Mouse (Mus musculus) liver, postnatal 0 days (tissue): ENCODE results near the gene Slc7a11. TPM values are rescaled to one million over a fixed set of nuclear protein-coding genes. Genes with fewer than 3 reads are reported as not detected.

Source experiments
- ATAC-seq: fragments of 200-750 bp; cut with Nextera tagmentation; 2 replicates; pipeline ENCODE4 v1.8.0; 2017; ENCODE audit warnings: mild to moderate bottlenecking, moderate library complexity
- DNase-seq: peaks from one replicate; pipeline ENCODE4 v3.0.0-alpha.2; 2016
- H3K27ac ChIP-seq: fragments of 300-500 bp; sonication (generic); 2 replicates; pipeline ENCODE4 v1.5.1; 2014; ENCODE audit warnings: antibody characterized with exemption, moderate library complexity, mild to moderate bottlenecking, low read depth
- H3K27me3 ChIP-seq: fragments of 300-500 bp; sonication (generic); 2 replicates; pipeline ENCODE4 v1.6.1; 2014; ENCODE audit warnings: low read length, control low read depth, mixed read lengths; ENCODE audit not compliant: insufficient read depth
- H3K36me3 ChIP-seq: fragments of 300-500 bp; sonication (generic); replicated peaks from 2 replicates; pipeline ENCODE4 v1.6.1; 2014; ENCODE audit warnings: mild to moderate bottlenecking, control low read depth, low read length, moderate library complexity, mixed read lengths; ENCODE audit not compliant: insufficient read depth
- H3K4me1 ChIP-seq: fragments of 300-500 bp; sonication (generic); 2 replicates; pipeline ENCODE4 v1.6.1; 2014; ENCODE audit warnings: antibody characterized with exemption, mild to moderate bottlenecking, control low read depth; ENCODE audit not compliant: insufficient read depth
- H3K4me2 ChIP-seq: fragments of 300-500 bp; sonication (generic); 2 replicates; pipeline ENCODE4 v1.6.1; 2014; ENCODE audit warnings: low read depth, mild to moderate bottlenecking, low read length, moderate library complexity, mixed read lengths
- H3K4me3 ChIP-seq: fragments of 300-500 bp; sonication (generic); 2 replicates; pipeline ENCODE4 v1.5.1; 2014; ENCODE audit warnings: low read depth, low read length
- H3K9ac ChIP-seq: fragments of 300-500 bp; sonication (generic); replicated peaks from 2 replicates; pipeline ENCODE4 v1.6.1; 2014; ENCODE audit warnings: mild to moderate bottlenecking, moderate library complexity
- H3K9me3 ChIP-seq: fragments of 300-500 bp; sonication (generic); 2 replicates; pipeline ENCODE4 v1.6.1; 2016; ENCODE audit warnings: mild to moderate bottlenecking, control low read depth, low read length, mixed read lengths
- CTCF ChIP-seq: sonication (generic); IDR thresholded peaks from 2 replicates; pipeline ENCODE4 v1.5.1; 2016; ENCODE audit warnings: antibody characterized with exemption, low read depth
- EP300 ChIP-seq: IDR thresholded peaks from 2 replicates; pipeline ENCODE4 v1.6.1; 2016; ENCODE audit warnings: antibody characterized with exemption, low read depth, mild to moderate bottlenecking
- WGBS: fragments of 180-500 bp; shearing (Covaris S2); extraction: QIAGEN DNeasy Blood & Tissue Kit; methylation state at CpG from one replicate; pipeline ENCODE4 v1.1.7; 2014; ENCODE audit not compliant: insufficient replicate concordance; 5-methylcytosine and 5-hydroxymethylcytosine counted together
- polyA plus RNA-seq: library from polyadenylated mRNA; unstranded; fragments of >200 nt; fragmentation: Nextera tagmentation; extraction: Ambion mirVana; gene quantifications from 2 replicates; pipeline ENCODE4 v1.2.1, GENCODE M21; 2015

The Slc7a11 gene
- polyA plus RNA-seq, 1 experiment from 2014 or later = 0.14 TPM

DNA sequence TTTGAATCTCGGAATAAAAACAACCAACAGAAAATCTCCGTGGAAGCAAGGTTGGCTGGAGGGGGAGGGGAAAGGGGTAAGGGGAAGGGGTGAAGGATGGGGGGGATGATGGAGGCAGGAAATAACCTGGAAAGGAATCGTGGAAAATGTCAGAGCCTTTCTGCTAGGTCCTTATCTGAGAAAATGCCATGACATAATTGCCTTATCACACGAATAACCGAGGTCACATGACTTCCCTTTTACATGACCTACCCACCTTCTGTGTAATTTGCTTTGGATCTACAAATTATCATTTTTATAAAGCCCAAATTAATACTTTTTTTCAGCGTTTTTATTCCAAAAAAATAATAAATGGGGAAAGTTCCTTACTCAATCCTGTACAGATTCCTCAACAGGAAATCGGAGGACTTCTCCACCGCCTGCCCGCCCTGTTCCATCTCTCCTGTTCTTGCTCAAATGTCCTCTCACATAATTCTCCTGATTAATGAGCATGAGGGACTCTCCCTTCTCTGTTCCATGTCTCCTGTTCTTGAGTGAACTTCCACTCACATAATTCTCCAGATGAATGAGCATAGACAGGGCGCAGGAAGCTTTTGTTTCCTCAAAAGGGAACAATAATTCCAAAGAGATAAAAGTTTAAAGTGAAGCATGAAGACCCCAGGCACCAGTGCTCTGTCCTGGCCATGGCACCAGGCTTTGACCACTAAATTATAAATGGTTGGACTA, 1.8 kb upstream of the Slc7a11 start:
- Histone ChIP-seq H3K9me3 (no peaks in the 10 kb centered on the region), H3K9ac (no peak overlapping the region), H3K4me1 (0 out of 2 replicates have a peak, but pooled peaks cover 2% of the 10 kb centered on the region), H3K4me3 (no peak overlapping the region), H3K27me3 (0 out of 2 replicates have a peak, but pooled peaks cover 3% of the 10 kb centered on the region), H3K27ac (no peak overlapping the region), H3K36me3 (no peaks in the 10 kb centered on the region), H3K4me2 (no peak overlapping the region)
- WGBS = 55% methylated on average over 10 of the region's 10 CpGs
- no peak for TF ChIP-seq CTCF
- no peak for DNase-seq
- no peak for ATAC-seq

DNA sequence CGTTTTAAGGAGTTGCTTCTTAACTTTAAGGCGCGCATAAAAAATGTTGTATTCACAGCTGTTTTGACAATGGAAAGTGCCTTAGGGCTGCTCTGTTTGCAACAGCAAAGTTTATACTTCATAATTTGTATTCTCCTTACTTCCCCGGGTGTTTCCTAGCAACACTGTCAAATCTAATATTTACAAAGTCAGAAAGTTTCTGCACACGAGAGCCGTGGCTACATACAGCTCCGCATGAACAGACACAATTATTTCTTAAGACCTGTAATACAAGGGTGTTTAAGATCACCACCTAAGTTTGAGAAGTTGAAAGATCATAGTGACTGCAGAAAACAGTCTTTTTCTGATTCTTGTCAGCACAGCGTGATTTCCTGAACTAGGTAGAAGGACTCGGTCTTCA, 528 bp upstream of the Slc7a11 start:
- H3K4me1 ChIP-seq = 0 out of 2 replicates have a peak, but pooled peaks cover 2% of the 10 kb centered on the region
- no peak for DNase-seq
- WGBS = 20% methylated on average over 9 of the region's 9 CpGs
- peak overlapping the region; percentile 43 for H3K4me3 ChIP-seq
- no peak overlapping the region for H3K9ac ChIP-seq
- H3K9me3 ChIP-seq = no peaks in the 10 kb centered on the region
- TF ChIP-seq CTCF (no peak), EP300 (no peak)
- no peak for ATAC-seq
- 0 out of 2 replicates have a peak, but pooled peaks cover 3% of the 10 kb centered on the region for H3K27me3 ChIP-seq
- peak overlapping the region; percentile 62 for H3K4me2 ChIP-seq
- H3K27ac ChIP-seq = no peak overlapping the region
- no peaks in the 10 kb centered on the region for H3K36me3 ChIP-seq

DNA sequence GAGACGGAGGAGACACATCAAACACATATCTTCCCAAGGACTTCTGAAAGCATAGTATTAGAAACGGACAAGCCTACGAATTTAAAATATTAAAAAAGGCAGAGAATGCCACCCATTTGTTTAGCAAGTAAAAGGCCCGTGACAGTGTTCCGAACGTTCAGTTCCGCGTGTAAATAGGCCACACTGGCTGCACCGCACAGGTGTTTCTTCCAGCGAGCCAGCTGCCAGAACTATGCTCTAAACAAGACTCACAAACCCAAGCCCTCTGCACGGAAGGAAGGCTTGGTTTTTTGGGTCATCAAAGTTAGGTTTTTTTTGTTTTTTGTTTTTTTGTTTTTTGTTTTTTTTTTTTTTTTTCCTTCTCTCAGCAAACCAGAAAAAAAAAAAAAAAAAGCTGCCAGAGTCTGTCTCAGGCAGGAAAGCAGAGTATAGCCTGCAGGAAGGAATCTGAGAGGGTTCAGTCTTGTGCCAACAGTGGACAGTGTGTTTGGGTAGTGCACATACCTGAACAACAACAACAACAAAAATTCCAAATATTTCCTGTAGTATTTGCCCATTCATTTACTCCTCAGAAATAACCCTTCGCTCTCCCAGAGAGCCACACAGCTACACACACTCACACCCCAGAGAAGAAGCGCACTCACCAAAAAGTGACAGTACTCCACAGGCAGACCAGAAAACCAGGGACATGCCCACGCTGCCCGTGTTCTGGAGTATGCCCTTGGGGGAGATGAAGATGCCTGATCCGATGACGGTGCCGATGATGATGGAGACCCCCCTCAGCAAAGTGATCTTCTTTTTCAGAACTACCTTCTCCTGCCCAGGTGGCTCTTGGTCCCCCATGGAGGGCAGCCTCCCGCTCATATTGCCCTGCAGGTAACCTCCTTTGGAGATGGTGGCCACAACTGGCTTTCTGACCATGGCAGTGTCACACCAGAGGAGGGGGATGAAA, 797 bp downstream of the Slc7a11 start:
- no peaks in the 10 kb centered on the region for H3K36me3 ChIP-seq
- H3K9ac ChIP-seq = no peak overlapping the region
- 72% methylated on average over 19 of the region's 19 CpGs for WGBS
- H3K27ac ChIP-seq = 0 out of 2 replicates have a peak overlapping the region, but pooled peaks have one; percentile 9
- no peaks in the 10 kb centered on the region for H3K9me3 ChIP-seq
- 0 out of 2 replicates have a peak, but pooled peaks cover 3% of the 10 kb centered on the region for H3K27me3 ChIP-seq
- H3K4me1 ChIP-seq = 0 out of 2 replicates have a peak, but pooled peaks cover 2% of the 10 kb centered on the region
- H3K4me3 ChIP-seq = 0 out of 2 replicates have a peak overlapping the region, but pooled peaks have one; percentile 43
- TF ChIP-seq CTCF = no peak
- no peak for TF ChIP-seq EP300
- no peak for DNase-seq
- peak overlapping the region; percentile 62 for H3K4me2 ChIP-seq
- ATAC-seq = no peak

DNA sequence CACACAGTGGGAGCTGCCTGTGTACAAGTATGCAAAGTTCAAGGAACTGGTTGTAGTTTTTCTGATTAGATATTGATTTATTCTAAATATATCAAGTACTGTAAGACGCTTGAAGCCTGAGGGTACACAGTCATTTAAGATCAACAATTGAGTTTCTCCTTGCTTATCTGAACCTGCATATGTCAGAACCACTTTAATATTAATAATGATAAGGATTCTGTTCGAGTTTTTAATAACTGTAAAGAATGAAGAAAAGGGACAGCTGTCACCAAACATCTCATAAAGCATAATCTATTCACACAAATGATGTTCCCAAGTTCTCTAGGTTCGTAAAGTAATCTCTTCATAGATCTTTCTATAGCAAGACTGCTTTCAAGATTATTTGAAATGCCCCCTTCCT, 2.1 kb downstream of the Slc7a11 start:
- no peak for ATAC-seq
- Histone ChIP-seq H3K27ac (no peak overlapping the region), H3K4me3 (no peak overlapping the region), H3K36me3 (no peaks in the 10 kb centered on the region), H3K4me2 (no peak overlapping the region), H3K9ac (no peak overlapping the region), H3K27me3 (0 out of 2 replicates have a peak, but pooled peaks cover 2% of the 10 kb centered on the region), H3K9me3 (no peaks in the 10 kb centered on the region), H3K4me1 (0 out of 2 replicates have a peak, but pooled peaks cover 2% of the 10 kb centered on the region)
- 48% methylated on average over 3 of the region's 3 CpGs for WGBS
- no peak for TF ChIP-seq EP300
- TF ChIP-seq CTCF = no peak
- DNase-seq = no peak

DNA sequence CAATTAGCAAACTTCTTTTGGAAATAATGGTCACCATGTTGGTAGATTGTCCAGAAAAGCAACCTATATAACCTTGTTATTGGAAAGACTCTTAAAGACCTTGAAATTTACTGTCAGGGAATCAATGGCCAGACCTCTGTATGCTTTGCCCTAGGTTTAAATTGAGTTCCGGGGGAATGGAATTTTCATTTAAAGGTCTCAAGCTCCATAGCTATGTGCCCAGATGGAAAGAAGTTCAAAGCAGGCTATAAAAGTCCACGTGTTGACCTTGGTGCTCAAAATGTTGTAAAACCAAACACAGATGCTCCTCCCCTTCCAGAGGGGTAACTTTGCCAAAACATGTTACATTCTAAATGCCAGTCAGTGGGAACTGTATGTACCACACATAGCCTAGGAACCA, 3.0 kb downstream of the Slc7a11 start:
- Histone ChIP-seq H3K27me3 (no peaks in the 10 kb centered on the region), H3K9ac (no peak overlapping the region), H3K36me3 (no peaks in the 10 kb centered on the region), H3K4me3 (no peak overlapping the region), H3K4me1 (0 out of 2 replicates have a peak, but pooled peaks cover 2% of the 10 kb centered on the region), H3K4me2 (no peak overlapping the region), H3K9me3 (no peaks in the 10 kb centered on the region), H3K27ac (no peak overlapping the region)
- DNase-seq (no peak), ATAC-seq (no peak)
- 71% methylated on average over 2 of the region's 2 CpGs for WGBS
- no peak for TF ChIP-seq CTCF
- TF ChIP-seq EP300 = no peak

DNA sequence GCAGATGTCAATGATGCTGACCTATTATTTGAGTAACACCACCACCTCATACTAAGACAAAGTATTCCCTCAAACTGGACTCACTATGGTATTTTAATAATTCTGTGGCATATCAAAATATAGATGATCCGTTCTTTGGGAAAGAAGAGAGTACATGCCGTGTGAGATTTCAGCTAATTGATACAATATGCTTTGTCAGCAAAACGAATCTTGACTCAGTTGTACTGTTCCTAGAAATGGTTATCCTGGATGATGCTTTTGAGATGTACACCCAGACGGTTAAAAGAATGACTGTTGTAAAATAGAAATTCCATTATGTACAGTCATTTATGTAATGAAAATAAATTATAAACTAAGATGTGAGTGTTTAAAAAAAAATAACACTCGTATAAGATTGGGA, 4.0 kb downstream of the Slc7a11 start:
- Histone ChIP-seq H3K9ac (no peak overlapping the region), H3K4me2 (no peak overlapping the region), H3K9me3 (no peaks in the 10 kb centered on the region), H3K4me1 (0 out of 2 replicates have a peak, but pooled peaks cover 2% of the 10 kb centered on the region), H3K27me3 (no peaks in the 10 kb centered on the region), H3K36me3 (no peaks in the 10 kb centered on the region), H3K27ac (no peak overlapping the region), H3K4me3 (no peak overlapping the region)
- WGBS = 76% methylated on average over 5 of the region's 5 CpGs
- DNase-seq = no peak
- TF ChIP-seq EP300 = no peak
- no peak for TF ChIP-seq CTCF
- ATAC-seq = no peak
